Mouse (Mus musculus) spleen, adult 2 months (tissue): Measurements from ENCODE around the gene Birc3.

Experiments used
- CTCF ChIP-seq: fragments of 200-500 bp; IDR thresholded peaks from 2 replicates; pipeline ENCODE4 v1.5.1; 2011; ENCODE audit warnings: mild to moderate bottlenecking, inconsistent platforms; ENCODE audit not compliant: insufficient read depth, insufficient read length, insufficient replicate concordance; ENCODE audit errors: extremely low read depth
- POLR2A ChIP-seq: fragments of 200-500 bp; IDR thresholded peaks from 2 replicates; pipeline ENCODE4 v1.6.1; 2011; ENCODE audit warnings: low read depth, low read length, inconsistent platforms

DNA sequence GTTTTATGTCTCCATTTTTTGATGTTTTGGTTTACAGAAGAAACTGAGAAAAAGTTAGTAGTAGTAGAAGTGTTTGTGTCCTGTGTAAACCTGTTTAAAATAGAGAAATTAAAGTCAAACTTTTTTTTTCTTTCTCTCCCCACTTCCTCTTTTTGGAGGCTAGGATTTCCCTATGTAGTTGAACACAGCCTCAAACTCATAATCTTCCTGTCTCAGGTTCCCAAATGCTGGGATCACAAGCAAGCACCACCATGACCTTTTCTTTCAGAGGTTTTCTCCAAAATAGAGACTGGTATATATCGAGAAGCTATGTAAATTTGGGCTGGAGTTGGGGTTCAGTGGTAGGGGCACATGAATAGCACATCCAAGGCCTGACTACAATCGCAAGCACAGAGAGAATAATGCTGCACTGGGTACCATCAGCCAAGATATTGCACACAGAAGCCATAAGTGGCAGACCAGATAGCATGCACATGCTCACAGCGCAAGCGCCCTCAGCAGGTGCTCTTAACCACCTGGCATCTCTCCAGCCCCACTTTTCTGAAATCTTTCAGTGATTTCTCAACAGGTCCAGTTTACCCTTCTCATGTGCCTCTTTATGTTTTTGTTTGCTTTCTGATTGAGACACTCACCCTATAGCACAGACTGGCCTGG, 4.0 kb downstream of the Birc3 start:
- TF ChIP-seq POLR2A (no peak), CTCF (no peak)
